Mouse (Mus musculus) gastrocnemius, postnatal 25 days (tissue): ENCODE results near the gene Mcrs1. TPM values are rescaled to one million over a fixed set of nuclear protein-coding genes. Genes with fewer than 3 reads are reported as not detected.
A peak's percentile ranks its signal among the peaks of the same experiment; 100 is the strongest.
"Not testable (repeated sequence)": the region's sequence is repeated elsewhere in the genome, so short reads cannot be mapped to it uniquely, and the experiment has no call there.

ENCODE experiments used
- DNase-seq: peaks from one replicate; pipeline ENCODE4 v3.0.0; 2022
- total RNA-seq, 2 experiments: library from RNA; stranded (reverse); gene quantifications; 1 replicate in 1 of 2; 2 replicates in 1 of 2; pipeline ENCODE4 v1.2.3; 2021

Mcrs1 gene
- total RNA-seq, 2 experiments from 2014 or later = 20.9 to 28.7 TPM

- DNase-seq = no peak
Observed at GRCm38 (mm10) chr15:99252381-99253174, 817 bp upstream of the Mcrs1 start.

GRCm38 (mm10) chr15:99251111-99251510 lies 650 bp downstream of the Mcrs1 start:
- not testable (repeated sequence) for DNase-seq

GRCm38 (mm10) chr15:99249938-99250337 lies 1.8 kb downstream of the Mcrs1 start:
- DNase-seq = no peak

- DNase-seq = peak; percentile 73
Observed at GRCm38 (mm10) chr15:99248972-99249371, 2.8 kb downstream of the Mcrs1 start.

- DNase-seq = not testable (repeated sequence)
Observed at GRCm38 (mm10) chr15:99246736-99247135, 5.0 kb downstream of the Mcrs1 start.

- no peak for DNase-seq
Observed at GRCm38 (mm10) chr15:99242045-99242444, 9.7 kb downstream of the Mcrs1 start.

- DNase-seq = no peak
Observed at GRCm38 (mm10) chr15:99241249-99241648, 10.5 kb downstream of the Mcrs1 start.

- no peak for DNase-seq
Observed at GRCm38 (mm10) chr15:99240129-99240528, 11.6 kb downstream of the Mcrs1 start.

GRCm38 (mm10) chr15:99238006-99238405 lies 13.8 kb downstream of the Mcrs1 start:
- no peak for DNase-seq

- peak; percentile 3 for DNase-seq
Observed at GRCm38 (mm10) chr15:99234326-99235010, 17.3 kb downstream of the Mcrs1 start.

GRCm38 (mm10) chr15:99233719-99234118 lies 18.0 kb downstream of the Mcrs1 start:
- peak; percentile 14 for DNase-seq

GRCm38 (mm10) chr15:99231998-99232397 lies 19.8 kb downstream of the Mcrs1 start:
- no peak for DNase-seq

GRCm38 (mm10) chr15:99226090-99226489 lies 25.7 kb downstream of the Mcrs1 start:
- DNase-seq = no peak

- DNase-seq = no peak
Observed at GRCm38 (mm10) chr15:99225081-99225810, 26.5 kb downstream of the Mcrs1 start.

- peak; percentile 41 for DNase-seq
Observed at GRCm38 (mm10) chr15:99224208-99224911, 27.4 kb downstream of the Mcrs1 start, which contains the start of gene Kcnh3. Kcnh3 (plus strand) TSS chr15:99224861.

GRCm38 (mm10) chr15:99223585-99224207 lies 28.1 kb downstream of the Mcrs1 start:
- peak; percentile 42 for DNase-seq

GRCm38 (mm10) chr15:99222794-99223584 lies 28.8 kb downstream of the Mcrs1 start:
- no peak for DNase-seq

GRCm38 (mm10) chr15:99221315-99221952 lies 30.3 kb downstream of the Mcrs1 start:
- no peak for DNase-seq

GRCm38 (mm10) chr15:99217630-99218029 lies 34.1 kb downstream of the Mcrs1 start:
- no peak for DNase-seq
